17 mouse cellular contexts compared by ENCODE assay signal in genomic region chr15:86159093-86159492, GRCm38 (mm10). TPM values are rescaled to one million over a fixed set of nuclear protein-coding genes. Genes with fewer than 3 reads are reported as not detected.
A peak's percentile ranks its signal among the peaks of the same experiment; 100 is the strongest.
DNase-seq lines count a peak whose midpoint lies in the region; ATAC-seq and TF ChIP-seq lines count a peak whose summit lies in the region.
"Had no signal": no experiment of that assay in that cellular context is flagged by ENCODE, and none has a peak within 500 bp of the region (broad histone marks: within the 10 kb centered on the region; RNA-seq: fewer than 3 reads in every experiment).

No protein-coding gene starts in this region.

- intact Hi-C loops in heart, adult 2 months (cut with DNase I), result no loop called here
- intact Hi-C loops in gastrocnemius, postnatal 14 days (cut with DNase I; ENCODE audit: low total_unique reads), result no loop called here

- no peak for TF ChIP-seq POLR2A in heart, adult 2 months (IDR thresholded peaks at IDR 0.05; ENCODE audit: insufficient read depth, low read depth, low read length)
- TF ChIP-seq POLR2A in brain, embryonic 14.5 days (IDR thresholded peaks at IDR 0.05; ENCODE audit: borderline replicate concordance, extremely low read depth, insufficient read depth, insufficient read length, poor library complexity, severe bottlenecking), result no peak

- H3K4me1 ChIP-seq in heart, adult 2 months (ENCODE audit: control insufficient read depth, insufficient read depth, low read length), result peaks cover 1% of the 10 kb centered on the region; the same call in 1 of the 2 replicates
- no peaks in the 10 kb centered on the region for H3K4me1 ChIP-seq in liver, postnatal 0 days (ENCODE audit: insufficient read depth)
- H3K4me1 ChIP-seq in liver, embryonic 12.5 days, result peaks cover 11% of the 10 kb centered on the region; the same call in 1 of the 2 replicates
- H3K4me1 ChIP-seq: forebrain, embryonic 15.5 days; liver, embryonic 13.5 days; neural tube, embryonic 13.5 days had no signal

- no peaks in the 10 kb centered on the region for H3K79me2 ChIP-seq in heart, adult 2 months (replicated peaks; ENCODE audit: control insufficient read depth, insufficient read depth, low read length)

- H3K27me3 ChIP-seq in heart, adult 2 months (ENCODE audit: control insufficient read depth, insufficient read depth, low read length), result no peaks in the 10 kb centered on the region
- H3K27me3 ChIP-seq in liver, postnatal 0 days (ENCODE audit: insufficient read depth, low read length), result no peaks in the 10 kb centered on the region
- no peaks in the 10 kb centered on the region for H3K27me3 ChIP-seq in liver, embryonic 12.5 days (replicated peaks)
- H3K27me3 ChIP-seq: forebrain, embryonic 15.5 days; liver, embryonic 13.5 days; neural tube, embryonic 13.5 days had no signal

- H3K9ac ChIP-seq in heart, adult 2 months (ENCODE audit: low read depth, low read length), result no peak overlapping the region
- H3K9ac ChIP-seq in liver, postnatal 0 days (replicated peaks), result no peak overlapping the region
- no peak overlapping the region for H3K9ac ChIP-seq in liver, embryonic 12.5 days
- H3K9ac ChIP-seq: forebrain, embryonic 15.5 days; liver, embryonic 13.5 days; neural tube, embryonic 13.5 days had no signal

- no peak for DNase-seq in heart, adult 2 months
- no peak for DNase-seq in heart, postnatal 4 days
- no peak for DNase-seq in liver, postnatal 0 days
- no peak for DNase-seq in brain, embryonic 14.5 days (ENCODE audit: low read depth)
- no peak for DNase-seq in gastrocnemius, postnatal 14 days
- DNase-seq in cerebellum, adult 11-12 months, result no peak
- DNase-seq: cerebellum, adult 9-10 months; gastrocnemius, adult 2 months; kidney, postnatal 36 days; liver, embryonic 13.5 days; lung, postnatal 4 days had no signal

- TF ChIP-seq CTCF in heart, adult 2 months (IDR thresholded peaks at IDR 0.05), result peak; percentile 27
- TF ChIP-seq CTCF in liver, postnatal 0 days (IDR thresholded peaks at IDR 0.05; ENCODE audit: low read depth), result peak; percentile 56
- peak; percentile 28; the same call in 1 of the 2 replicates for TF ChIP-seq CTCF in brain, embryonic 14.5 days (IDR thresholded peaks at IDR 0.05; ENCODE audit: borderline replicate concordance, extremely low read depth, insufficient read depth, insufficient read length)

- 46% methylated on average over 16 of the region's 16 CpGs for WGBS in heart, adult 2 months
- WGBS in liver, postnatal 0 days (ENCODE audit: insufficient replicate concordance), result 63% methylated on average over 16 of the region's 16 CpGs
- WGBS in liver, embryonic 12.5 days (ENCODE audit: insufficient replicate concordance), result 52% methylated on average over 16 of the region's 16 CpGs

- no peak overlapping the region for H3K4me2 ChIP-seq in liver, postnatal 0 days (ENCODE audit: low read depth, low read length)
- H3K4me2 ChIP-seq in liver, embryonic 12.5 days, result no peak overlapping the region
- H3K4me2 ChIP-seq: forebrain, embryonic 15.5 days; liver, embryonic 13.5 days; neural tube, embryonic 13.5 days had no signal

- TF ChIP-seq EP300 in heart, adult 2 months (IDR thresholded peaks at IDR 0.05; ENCODE audit: insufficient read depth, low read depth, low read length), result 0 out of 2 replicates have a peak, but pooled peaks have one; percentile 37
- TF ChIP-seq EP300 in liver, postnatal 0 days (IDR thresholded peaks at IDR 0.05; ENCODE audit: low read depth), result no peak

- H3K27ac ChIP-seq in heart, adult 2 months, result no peak overlapping the region
- H3K27ac ChIP-seq in liver, postnatal 0 days (ENCODE audit: low read depth), result no peak overlapping the region
- no peak overlapping the region for H3K27ac ChIP-seq in liver, embryonic 12.5 days
- H3K27ac ChIP-seq: forebrain, embryonic 15.5 days; gastrocnemius, adult 2 months; liver, embryonic 13.5 days; neural tube, embryonic 13.5 days had no signal

- peak; percentile 55 for ATAC-seq in liver, postnatal 0 days
- no peak for ATAC-seq in liver, embryonic 12.5 days
- peak; percentile 22; the same call in 1 of the 2 replicates for ATAC-seq in monocyte, adult 5-6 weeks (replicated peaks; ENCODE audit: insufficient number of reproducible peaks, low FRiP score, low TSS enrichment, poor library complexity, severe bottlenecking)
- ATAC-seq: forebrain, embryonic 15.5 days; inflammation-experienced regulatory T-cells, adult 6 months had no signal

- H3K36me3 ChIP-seq in heart, adult 2 months (ENCODE audit: control insufficient read depth, insufficient read depth, low read length), result no peaks in the 10 kb centered on the region
- H3K36me3 ChIP-seq in liver, postnatal 0 days (replicated peaks; ENCODE audit: insufficient read depth, low read length), result peaks cover 23% of the 10 kb centered on the region
- peaks cover 16% of the 10 kb centered on the region for H3K36me3 ChIP-seq in liver, embryonic 12.5 days
- H3K36me3 ChIP-seq: G1E had no signal

- H3K4me3 ChIP-seq in heart, adult 2 months, result no peak overlapping the region
- no peak overlapping the region for H3K4me3 ChIP-seq in liver, postnatal 0 days (ENCODE audit: low read depth, low read length)
- H3K4me3 ChIP-seq in liver, embryonic 12.5 days, result no peak overlapping the region
- H3K4me3 ChIP-seq: forebrain, embryonic 15.5 days; gastrocnemius, adult 2 months; liver, embryonic 13.5 days; neural tube, embryonic 13.5 days had no signal

- no peaks in the 10 kb centered on the region for H3K9me3 ChIP-seq in liver, postnatal 0 days (ENCODE audit: low read length)
- H3K9me3 ChIP-seq in liver, embryonic 12.5 days (replicated peaks), result no peaks in the 10 kb centered on the region
- H3K9me3 ChIP-seq: forebrain, embryonic 15.5 days; liver, embryonic 13.5 days; neural tube, embryonic 13.5 days had no signal

RNA-seq across cellular contexts. Expression of gene Cerk, which starts 26.8 kb away (rescaled TPM):
- 10 to 100 TPM; 30.4 to 33.5 TPM for total RNA-seq in heart, adult 2 months (2021)
- polyA plus RNA-seq in heart, adult 2 months (2012; rRNA removed), result 26.0 and 38.0 TPM in 2 replicates
- total RNA-seq in heart, postnatal 4 days (2021), result 10 to 100 TPM; 39.1 to 40.2 TPM
- 5.5 and 6.1 TPM in 2 replicates for polyA plus RNA-seq in liver, postnatal 0 days (2015; fragmentation: Nextera tagmentation; extraction: Ambion mirVana)
- 5.7 and 5.9 TPM in 2 replicates for polyA plus RNA-seq in liver, embryonic 12.5 days (2016; fragmentation: Nextera tagmentation; extraction: Ambion mirVana)
- polyA plus RNA-seq in brain, embryonic 14.5 days (2012; rRNA removed), result 27.3 and 32.0 TPM in 2 replicates
- total RNA-seq in monocyte, adult 5-6 weeks (2017), result 37.3 to 42.5 TPM (median 38.1 TPM) in 3 replicates
- total RNA-seq in gastrocnemius, postnatal 14 days (2021), result 1 to 10 TPM; 6.5 to 7.4 TPM

RNA-seq across cellular contexts. Expression of gene Tbc1d22a, which starts 55.2 kb away (rescaled TPM):
- 10 to 100 TPM; 21.8 to 25.6 TPM for total RNA-seq in heart, adult 2 months (2021)
- 23.2 and 30.1 TPM in 2 replicates for polyA plus RNA-seq in heart, adult 2 months (2012; rRNA removed)
- total RNA-seq in heart, postnatal 4 days (2021), result 10 to 100 TPM; 16.5 to 20.6 TPM
- polyA plus RNA-seq in liver, postnatal 0 days (2015; fragmentation: Nextera tagmentation; extraction: Ambion mirVana), result 6.0 and 6.4 TPM in 2 replicates
- polyA plus RNA-seq in liver, embryonic 12.5 days (2016; fragmentation: Nextera tagmentation; extraction: Ambion mirVana), result 8.8 and 9.2 TPM in 2 replicates
- polyA plus RNA-seq in brain, embryonic 14.5 days (2012; rRNA removed), result 16.8 and 21.8 TPM in 2 replicates
- total RNA-seq in monocyte, adult 5-6 weeks (2017), result 24.4 to 47.7 TPM (median 28.3 TPM) in 3 replicates
- 10 to 100 TPM; 10.4 to 11.9 TPM for total RNA-seq in gastrocnemius, postnatal 14 days (2021)
